8 mouse cellular contexts compared by ENCODE assay signal in genomic region chr12:110590804-110591259, GRCm38 (mm10). TPM values are rescaled to one million over a fixed set of nuclear protein-coding genes. Genes with fewer than 3 reads are reported as not detected.
A peak's percentile ranks its signal among the peaks of the same experiment; 100 is the strongest.
DNase-seq lines count a peak whose midpoint lies in the region; ATAC-seq and TF ChIP-seq lines count a peak whose summit lies in the region.

No protein-coding gene starts in this region.

- no peaks in the 10 kb centered on the region for H3K36me3 ChIP-seq in lung, embryonic 14.5 days (ENCODE audit: insufficient read depth)
- no peaks in the 10 kb centered on the region for H3K36me3 ChIP-seq in embryonic facial prominence, embryonic 12.5 days
- 0 out of 2 replicates have a peak, but pooled peaks cover 4% of the 10 kb centered on the region for H3K36me3 ChIP-seq in limb, embryonic 10.5 days
- no peaks in the 10 kb centered on the region for H3K36me3 ChIP-seq in neural tube, embryonic 15.5 days

- H3K9me3 ChIP-seq in lung, embryonic 14.5 days (ENCODE audit: low read depth, low read length) = no peaks in the 10 kb centered on the region
- no peaks in the 10 kb centered on the region for H3K9me3 ChIP-seq in embryonic facial prominence, embryonic 12.5 days
- H3K9me3 ChIP-seq in limb, embryonic 10.5 days (replicated peaks) = no peaks in the 10 kb centered on the region
- H3K9me3 ChIP-seq in neural tube, embryonic 15.5 days (replicated peaks) = no peaks in the 10 kb centered on the region

- no peaks in the 10 kb centered on the region for H3K27me3 ChIP-seq in lung, embryonic 14.5 days (ENCODE audit: insufficient read depth, low read length)
- no peaks in the 10 kb centered on the region for H3K27me3 ChIP-seq in embryonic facial prominence, embryonic 12.5 days
- no peaks in the 10 kb centered on the region for H3K27me3 ChIP-seq in limb, embryonic 10.5 days (ENCODE audit: low read depth, poor library complexity, severe bottlenecking)
- H3K27me3 ChIP-seq in neural tube, embryonic 15.5 days (replicated peaks) = no peaks in the 10 kb centered on the region

- peak overlapping the region; percentile 99 for H3K4me2 ChIP-seq in lung, embryonic 14.5 days
- H3K4me2 ChIP-seq in embryonic facial prominence, embryonic 12.5 days (replicated peaks) = peak overlapping the region; percentile 90
- peak overlapping the region; percentile 97 for H3K4me2 ChIP-seq in neural tube, embryonic 15.5 days

- H3K9ac ChIP-seq in lung, embryonic 14.5 days = peak overlapping the region; percentile 82
- H3K9ac ChIP-seq in embryonic facial prominence, embryonic 12.5 days = peak overlapping the region; percentile 73
- H3K9ac ChIP-seq in neural tube, embryonic 15.5 days (replicated peaks) = peak overlapping the region; percentile 94

- peaks cover 7% of the 10 kb centered on the region; the same call in 1 of the 2 replicates for H3K4me1 ChIP-seq in lung, embryonic 14.5 days (ENCODE audit: insufficient read depth)
- peaks cover 12% of the 10 kb centered on the region for H3K4me1 ChIP-seq in embryonic facial prominence, embryonic 12.5 days
- H3K4me1 ChIP-seq in limb, embryonic 10.5 days = peaks cover 18% of the 10 kb centered on the region
- H3K4me1 ChIP-seq in neural tube, embryonic 15.5 days = peaks cover 25% of the 10 kb centered on the region

- H3K4me3 ChIP-seq in lung, embryonic 14.5 days (ENCODE audit: low read depth, low read length) = peak overlapping the region; percentile 81
- peak overlapping the region; percentile 83 for H3K4me3 ChIP-seq in embryonic facial prominence, embryonic 12.5 days
- peak overlapping the region; percentile 97 for H3K4me3 ChIP-seq in limb, embryonic 10.5 days
- H3K4me3 ChIP-seq in neural tube, embryonic 15.5 days (replicated peaks) = peak overlapping the region; percentile 94

- peak; percentile 7 for ATAC-seq in lung, embryonic 14.5 days (ENCODE audit: insufficient read depth)
- ATAC-seq in embryonic facial prominence, embryonic 12.5 days (ENCODE audit: insufficient number of reproducible peaks, insufficient read depth, low FRiP score, low TSS enrichment) = no peak
- ATAC-seq in neural tube, embryonic 15.5 days (ENCODE audit: low FRiP score) = peak; percentile 39; the same call in 1 of the 2 replicates

- WGBS in lung, embryonic 14.5 days = 2% methylated on average over 15 of the region's 15 CpGs
- WGBS in embryonic facial prominence, embryonic 12.5 days = 1% methylated on average over 15 of the region's 15 CpGs
- 3% methylated on average over 15 of the region's 15 CpGs for WGBS in limb, embryonic 10.5 days
- WGBS in neural tube, embryonic 15.5 days = 2% methylated on average over 15 of the region's 15 CpGs

- DNase-seq in lung, embryonic 14.5 days = no peak
- no peak for DNase-seq in lung, postnatal 25 days (ENCODE audit: low spot score)
- no peak for DNase-seq in limb, embryonic 10.5 days (ENCODE audit: low spot score)
- DNase-seq in urinary bladder, adult 2 months (ENCODE audit: low spot score) = no peak
- DNase-seq in layer of hippocampus, postnatal 10 days (ENCODE audit: low spot score in 2 of 2) = no peak
- no peak for DNase-seq in embryo, embryonic 10.5 days (ENCODE audit: low spot score)

- TF ChIP-seq CTCF in lung, embryonic 14.5 days (IDR thresholded peaks at IDR 0.05; ENCODE audit: low read depth) = no peak

- H3K27ac ChIP-seq in lung, embryonic 14.5 days (ENCODE audit: low read depth) = peak overlapping the region; percentile 94
- peak overlapping the region; percentile 89 for H3K27ac ChIP-seq in embryonic facial prominence, embryonic 12.5 days
- peak overlapping the region; percentile 96 for H3K27ac ChIP-seq in limb, embryonic 10.5 days
- peak overlapping the region; percentile 99 for H3K27ac ChIP-seq in neural tube, embryonic 15.5 days (replicated peaks)

RNA-seq across cellular contexts. Expression of gene Dync1h1, which starts 10.4 kb away (rescaled TPM):
- polyA plus RNA-seq in lung, embryonic 14.5 days (2014; fragmentation: Nextera tagmentation; extraction: Ambion mirVana) = 59.0 and 72.3 TPM in 2 replicates
- 57.2 and 60.5 TPM in 2 replicates for polyA plus RNA-seq in embryonic facial prominence, embryonic 12.5 days (2016; fragmentation: Nextera tagmentation; extraction: Ambion mirVana)
- polyA plus RNA-seq in limb, embryonic 10.5 days (2016; fragmentation: Nextera tagmentation; extraction: Ambion mirVana) = 63.3 and 67.9 TPM in 2 replicates
- 71.1 and 72.5 TPM in 2 replicates for polyA plus RNA-seq in neural tube, embryonic 15.5 days (2015; fragmentation: Nextera tagmentation; extraction: Ambion mirVana)
- 114 and 172 TPM in 2 replicates for polyA plus RNA-seq in urinary bladder, adult 2 months (2012; rRNA removed)
- total RNA-seq in layer of hippocampus, postnatal 10 days (2021) = 100 to 1,000 TPM; 310 to 332 TPM
